Mouse (Mus musculus): Measurements from ENCODE around the gene Bsnd.
A peak's percentile ranks its signal among the peaks of the same experiment; 100 is the strongest.

The Bsnd gene

DNA sequence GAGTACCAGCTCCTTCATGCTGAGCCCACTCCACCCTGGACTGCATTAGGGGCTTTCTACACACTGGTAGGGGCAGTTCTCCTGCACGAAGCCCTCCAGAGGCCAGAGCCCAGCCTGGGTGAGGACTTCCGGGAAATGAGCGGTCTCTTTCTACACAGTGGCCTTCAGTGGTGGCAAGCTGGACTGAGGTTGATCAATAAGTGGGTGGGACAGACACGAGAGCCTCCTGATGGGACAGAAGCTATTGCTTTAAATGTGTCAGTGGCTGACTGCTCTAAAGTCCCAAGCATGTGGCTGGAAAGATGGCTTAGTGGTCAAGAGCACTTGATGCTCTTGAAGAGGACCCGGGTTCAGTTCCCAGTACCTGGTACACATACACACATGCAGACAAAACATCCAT lies 39.0 kb downstream of the Bsnd start:
- no peaks in the 10 kb centered on the region for H3K4me1 ChIP-seq (replicated peaks; ENCODE audit: low read depth, low read length)
- H3K4me3 ChIP-seq (replicated peaks; ENCODE audit: low read length) = no peak overlapping the region
- H3K27me3 ChIP-seq (ENCODE audit: insufficient read depth, low read length) = peaks cover 8% of the 10 kb centered on the region; the same call in 1 of the 2 replicates
- no peaks in the 10 kb centered on the region; the same call in 1 of the 2 replicates for H3K9me3 ChIP-seq (ENCODE audit: low read length)
- H3K36me3 ChIP-seq (ENCODE audit: insufficient read depth, low read length) = no peaks in the 10 kb centered on the region
- TF ChIP-seq POU5F1 (IDR thresholded peaks at IDR 0.05; ENCODE audit: borderline replicate concordance, low read length) (no peak), CTCF (conservative IDR thresholded peaks at IDR 0.05; ENCODE audit: low read length) (no peak), NANOG (IDR thresholded peaks at IDR 0.05; ENCODE audit: borderline replicate concordance, low read length) (no peak)

GRCm38 (mm10) chr4:106452401-106452800 lies 39.7 kb downstream of the Bsnd start:
- Histone ChIP-seq H3K9me3 (ENCODE audit: low read length) (no peaks in the 10 kb centered on the region; the same call in 1 of the 2 replicates), H3K27me3 (ENCODE audit: insufficient read depth, low read length) (peaks cover 8% of the 10 kb centered on the region; the same call in 1 of the 2 replicates), H3K4me3 (replicated peaks; ENCODE audit: low read length) (no peak overlapping the region), H3K4me1 (replicated peaks; ENCODE audit: low read depth, low read length) (peaks cover 7% of the 10 kb centered on the region), H3K36me3 (ENCODE audit: insufficient read depth, low read length) (no peaks in the 10 kb centered on the region)
- TF ChIP-seq NANOG (IDR thresholded peaks at IDR 0.05; ENCODE audit: borderline replicate concordance, low read length) (no peak), POU5F1 (IDR thresholded peaks at IDR 0.05; ENCODE audit: borderline replicate concordance, low read length) (no peak), CTCF (conservative IDR thresholded peaks at IDR 0.05; ENCODE audit: low read length) (no peak)

DNA sequence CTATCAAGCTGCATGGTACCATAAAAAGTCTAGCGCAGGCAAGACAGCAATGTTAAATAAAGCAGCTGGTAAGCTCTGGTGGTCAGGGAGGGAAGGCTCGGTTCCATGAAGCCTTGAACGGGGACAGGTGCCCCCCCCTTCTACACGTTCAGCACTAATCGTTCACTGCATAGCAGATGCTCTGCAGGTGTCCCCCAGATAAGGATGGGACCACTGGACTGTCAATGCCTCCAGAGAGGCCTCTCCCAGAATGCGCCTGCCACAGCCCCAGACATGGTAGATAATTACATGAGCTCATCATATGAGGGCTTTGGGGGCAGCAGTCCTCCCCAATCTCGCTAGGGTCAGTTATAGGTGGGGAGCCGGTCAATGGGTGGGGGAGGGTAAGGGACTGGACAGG lies 42.8 kb downstream of the Bsnd start:
- no peak overlapping the region for H3K4me3 ChIP-seq (replicated peaks; ENCODE audit: low read length)
- TF ChIP-seq CTCF (conservative IDR thresholded peaks at IDR 0.05; ENCODE audit: low read length) = no peak
- TF ChIP-seq POU5F1 (IDR thresholded peaks at IDR 0.05; ENCODE audit: borderline replicate concordance, low read length) = no peak
- TF ChIP-seq NANOG (IDR thresholded peaks at IDR 0.05; ENCODE audit: borderline replicate concordance, low read length) = no peak
- H3K9me3 ChIP-seq (ENCODE audit: low read length) = no peaks in the 10 kb centered on the region
- H3K4me1 ChIP-seq (replicated peaks; ENCODE audit: low read depth, low read length) = peaks cover 14% of the 10 kb centered on the region
- peaks cover 8% of the 10 kb centered on the region; the same call in 1 of the 2 replicates for H3K27me3 ChIP-seq (ENCODE audit: insufficient read depth, low read length)
- H3K36me3 ChIP-seq (ENCODE audit: insufficient read depth, low read length) = no peaks in the 10 kb centered on the region

DNA sequence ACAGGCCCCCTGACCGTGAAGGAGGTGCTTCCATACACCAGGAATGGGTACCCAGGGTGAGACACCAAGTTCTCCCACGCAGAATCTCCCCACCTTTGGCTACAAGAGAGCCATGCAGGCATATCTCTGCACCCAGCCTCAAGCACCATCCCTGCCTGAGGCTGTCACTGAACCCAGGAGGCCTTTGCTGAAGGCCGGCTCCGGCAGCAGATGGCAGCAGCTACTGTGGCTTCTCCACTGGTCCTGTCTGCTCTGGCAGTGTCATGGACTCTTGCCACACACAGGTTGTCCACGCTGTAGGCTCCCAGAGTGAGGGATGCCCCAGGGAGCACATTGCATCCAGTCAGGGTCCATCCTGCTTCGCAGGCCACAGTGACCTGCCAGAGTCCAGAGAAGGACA lies 48.9 kb downstream of the Bsnd start:
- TF ChIP-seq POU5F1 (IDR thresholded peaks at IDR 0.05; ENCODE audit: borderline replicate concordance, low read length) = no peak
- no peak for TF ChIP-seq NANOG (IDR thresholded peaks at IDR 0.05; ENCODE audit: borderline replicate concordance, low read length)
- TF ChIP-seq CTCF (conservative IDR thresholded peaks at IDR 0.05; ENCODE audit: low read length) = no peak

GRCm38 (mm10) chr4:106438763-106439162 lies 53.3 kb downstream of the Bsnd start:
- Histone ChIP-seq H3K27me3 (ENCODE audit: insufficient read depth, low read length) (no peaks in the 10 kb centered on the region), H3K4me1 (replicated peaks; ENCODE audit: low read depth, low read length) (peaks cover 4% of the 10 kb centered on the region), H3K9me3 (ENCODE audit: low read length) (no peaks in the 10 kb centered on the region), H3K36me3 (ENCODE audit: insufficient read depth, low read length) (peaks cover 87% of the 10 kb centered on the region), H3K4me3 (replicated peaks; ENCODE audit: low read length) (no peak overlapping the region)
- TF ChIP-seq NANOG (IDR thresholded peaks at IDR 0.05; ENCODE audit: borderline replicate concordance, low read length) (no peak), CTCF (conservative IDR thresholded peaks at IDR 0.05; ENCODE audit: low read length) (no peak), POU5F1 (IDR thresholded peaks at IDR 0.05; ENCODE audit: borderline replicate concordance, low read length) (no peak)

More for the DNA sequence above, 48.9 kb downstream of the Bsnd start:
- no peaks in the 10 kb centered on the region for H3K27me3 ChIP-seq (ENCODE audit: insufficient read depth, low read length)
- H3K36me3 ChIP-seq (ENCODE audit: insufficient read depth, low read length) = peaks cover 43% of the 10 kb centered on the region
- H3K4me1 ChIP-seq (replicated peaks; ENCODE audit: low read depth, low read length) = peaks cover 14% of the 10 kb centered on the region
- no peaks in the 10 kb centered on the region for H3K9me3 ChIP-seq (ENCODE audit: low read length)
- no peak overlapping the region for H3K4me3 ChIP-seq (replicated peaks; ENCODE audit: low read length)

- no peaks in the 10 kb centered on the region for H3K9me3 ChIP-seq (ENCODE audit: low read length)
- TF ChIP-seq CTCF (conservative IDR thresholded peaks at IDR 0.05; ENCODE audit: low read length) = no peak
- TF ChIP-seq POU5F1 (IDR thresholded peaks at IDR 0.05; ENCODE audit: borderline replicate concordance, low read length) = no peak
- TF ChIP-seq NANOG (IDR thresholded peaks at IDR 0.05; ENCODE audit: borderline replicate concordance, low read length) = no peak
- H3K36me3 ChIP-seq (ENCODE audit: insufficient read depth, low read length) = peaks cover 96% of the 10 kb centered on the region
- no peaks in the 10 kb centered on the region for H3K27me3 ChIP-seq (ENCODE audit: insufficient read depth, low read length)
- peaks cover 4% of the 10 kb centered on the region for H3K4me1 ChIP-seq (replicated peaks; ENCODE audit: low read depth, low read length)
- no peak overlapping the region for H3K4me3 ChIP-seq (replicated peaks; ENCODE audit: low read length)
Observed at GRCm38 (mm10) chr4:106437207-106437606, 54.9 kb downstream of the Bsnd start.

DNA sequence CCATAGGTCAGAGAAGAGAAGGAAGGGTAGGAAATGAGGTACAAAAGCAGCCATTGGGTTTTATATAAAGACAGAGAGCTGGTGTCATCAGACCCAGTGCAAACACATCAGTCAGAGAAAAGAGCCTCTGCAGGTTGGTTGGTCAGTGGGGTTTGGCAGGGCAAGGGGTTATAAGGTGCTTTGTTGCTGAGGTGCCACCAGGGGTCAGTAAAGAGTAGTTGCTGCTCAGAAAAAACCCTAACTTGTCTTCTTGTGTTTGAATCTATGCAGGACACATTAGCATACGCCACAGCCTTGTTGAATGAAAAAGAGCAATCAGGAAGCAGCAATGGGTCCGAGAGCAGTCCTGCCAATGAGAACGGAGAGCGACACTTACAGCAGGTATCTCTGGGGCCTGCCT lies 55.6 kb downstream of the Bsnd start:
- Histone ChIP-seq H3K36me3 (ENCODE audit: insufficient read depth, low read length) (peaks cover 97% of the 10 kb centered on the region), H3K4me3 (replicated peaks; ENCODE audit: low read length) (no peak overlapping the region), H3K27me3 (ENCODE audit: insufficient read depth, low read length) (no peaks in the 10 kb centered on the region), H3K9me3 (ENCODE audit: low read length) (no peaks in the 10 kb centered on the region), H3K4me1 (replicated peaks; ENCODE audit: low read depth, low read length) (peaks cover 4% of the 10 kb centered on the region)
- peak; percentile 85 for TF ChIP-seq CTCF (conservative IDR thresholded peaks at IDR 0.05; ENCODE audit: low read length)
- TF ChIP-seq POU5F1 (IDR thresholded peaks at IDR 0.05; ENCODE audit: borderline replicate concordance, low read length) = no peak

GRCm38 (mm10) chr4:106435426-106435825 lies 56.7 kb downstream of the Bsnd start:
- Histone ChIP-seq H3K9me3 (ENCODE audit: low read length) (no peaks in the 10 kb centered on the region), H3K27me3 (ENCODE audit: insufficient read depth, low read length) (no peaks in the 10 kb centered on the region), H3K4me3 (replicated peaks; ENCODE audit: low read length) (no peak overlapping the region), H3K36me3 (ENCODE audit: insufficient read depth, low read length) (peaks cover 97% of the 10 kb centered on the region), H3K4me1 (replicated peaks; ENCODE audit: low read depth, low read length) (peaks cover 4% of the 10 kb centered on the region)
- TF ChIP-seq NANOG (IDR thresholded peaks at IDR 0.05; ENCODE audit: borderline replicate concordance, low read length) (no peak), CTCF (conservative IDR thresholded peaks at IDR 0.05; ENCODE audit: low read length) (no peak), POU5F1 (IDR thresholded peaks at IDR 0.05; ENCODE audit: borderline replicate concordance, low read length) (no peak)
